Mouse (Mus musculus): ENCODE results near the gene Gm11114. TPM values are rescaled to one million over a fixed set of nuclear protein-coding genes. Genes with fewer than 3 reads are reported as not detected.

Gm11114 gene
- not detected for polyA plus RNA-seq (2017; shearing (Covaris generic))

DNA sequence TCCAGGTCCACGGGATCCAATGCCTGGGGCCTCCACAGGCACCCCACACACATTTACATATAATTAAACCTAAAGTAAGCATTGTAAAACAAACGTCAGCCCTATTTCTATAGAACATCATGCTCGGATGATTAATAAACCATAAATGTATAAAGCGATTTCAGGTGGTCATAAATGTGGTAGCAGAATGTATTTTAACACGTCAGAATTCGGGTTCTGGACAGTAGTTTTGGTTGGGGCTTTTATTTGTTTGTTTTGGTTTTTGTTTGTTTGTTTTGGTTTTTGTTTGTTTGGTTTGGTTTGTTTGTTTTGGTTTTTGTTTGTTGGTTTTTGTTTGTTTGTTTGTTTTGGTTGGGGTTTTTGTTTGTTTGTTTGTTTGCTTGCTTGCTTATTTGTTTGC lies at the start of gene Gm11114:
Gene Gm11114 (plus strand): TSS at position 301 of the 400 bp plus-strand sequence.

GRCm38 (mm10) chr9:85327242-85328211 lies 15.0 kb downstream of the Gm11114 start, which contains the start of gene Tent5a:
Gene Tent5a, minus strand, starts transcription at chr9:85327348.

Other genes with a start within 250 kb of the Gm11114 start
- gene Tent5a, start 14.6 kb downstream of the Gm11114 start, polyA plus RNA-seq (2017; shearing (Covaris generic)), result 5.3 TPM

All from inflammation-experienced regulatory T-cells, adult 16 weeks (primary cell).